Mouse (Mus musculus): ENCODE measurements around the gene C87436.

C87436 gene

GRCm38 (mm10) chr6:86431531-86431930 is 6.6 kb upstream of the C87436 start:
- no peak for DNase-seq

GRCm38 (mm10) chr6:86433696-86434095 is 4.5 kb upstream of the C87436 start:
- no peak for DNase-seq

- DNase-seq: no peak
Measured at GRCm38 (mm10) chr6:86437711-86438110, 463 bp upstream of the C87436 start.

- DNase-seq: no peak
Measured at GRCm38 (mm10) chr6:86439119-86439496, 934 bp downstream of the C87436 start.

GRCm38 (mm10) chr6:86439531-86439930 is 1.4 kb downstream of the C87436 start:
- no peak for DNase-seq

GRCm38 (mm10) chr6:86441571-86441970 is 3.4 kb downstream of the C87436 start:
- DNase-seq: no peak

GRCm38 (mm10) chr6:86445551-86445950 is 7.4 kb downstream of the C87436 start:
- DNase-seq: no peak

- no peak for DNase-seq
Measured at GRCm38 (mm10) chr6:86446927-86447568, 8.9 kb downstream of the C87436 start.

- no peak for DNase-seq
Measured at GRCm38 (mm10) chr6:86456727-86457126, 18.6 kb downstream of the C87436 start.

- no peak for DNase-seq
Measured at GRCm38 (mm10) chr6:86463079-86463478, 24.9 kb downstream of the C87436 start.

GRCm38 (mm10) chr6:86471317-86471716 is 33.1 kb downstream of the C87436 start:
- DNase-seq: no peak

GRCm38 (mm10) chr6:86471760-86472099 is 33.6 kb downstream of the C87436 start:
- no peak for DNase-seq

GRCm38 (mm10) chr6:86472100-86472955 is 34.2 kb downstream of the C87436 start:
- peak; percentile 99 for DNase-seq

GRCm38 (mm10) chr6:86473077-86473476 is 34.9 kb downstream of the C87436 start:
- no peak for DNase-seq

- DNase-seq: no peak
Measured at GRCm38 (mm10) chr6:86474072-86474471, 35.9 kb downstream of the C87436 start.

GRCm38 (mm10) chr6:86474646-86475181 is 36.5 kb downstream of the C87436 start:
- DNase-seq: no peak

GRCm38 (mm10) chr6:86475462-86476167 is 37.4 kb downstream of the C87436 start:
- DNase-seq: no peak

- DNase-seq: no peak
Measured at GRCm38 (mm10) chr6:86476931-86477330, 38.8 kb downstream of the C87436 start.

- DNase-seq: peak; percentile 50
Measured at GRCm38 (mm10) chr6:86479311-86479710, 41.1 kb downstream of the C87436 start.

- no peak for DNase-seq
Measured at GRCm38 (mm10) chr6:86479816-86480188, 41.6 kb downstream of the C87436 start.

GRCm38 (mm10) chr6:86480189-86480831 is 42.1 kb downstream of the C87436 start:
- DNase-seq: peak; percentile 73

GRCm38 (mm10) chr6:86481871-86482270 is 43.7 kb downstream of the C87436 start:
- no peak for DNase-seq
